Mouse (Mus musculus) brain, embryonic 14.5 days (tissue): ENCODE measurements around the gene Tex9. TPM values are rescaled to one million over a fixed set of nuclear protein-coding genes. Genes with fewer than 3 reads are reported as not detected.
A peak's percentile ranks its signal among the peaks of the same experiment; 100 is the strongest.
"Not testable (repeated sequence)": the region's sequence is repeated elsewhere in the genome, so short reads cannot be mapped to it uniquely, and the experiment has no call there.

Source experiments
- DNase-seq: peaks from one replicate; pipeline ENCODE4 v3.0.0-alpha.2; 2011; ENCODE audit warnings: low read depth
- CTCF ChIP-seq: fragments of 200-500 bp; IDR thresholded peaks from 2 replicates; pipeline ENCODE4 v1.5.1; 2012; ENCODE audit warnings: inconsistent platforms, mild to moderate bottlenecking, moderate library complexity, borderline replicate concordance; ENCODE audit not compliant: insufficient read depth, insufficient read length; ENCODE audit errors: extremely low read depth
- POLR2A ChIP-seq: fragments of 200-500 bp; IDR thresholded peaks from 2 replicates; pipeline ENCODE4 v1.6.1; 2012; ENCODE audit warnings: mild to moderate bottlenecking, inconsistent platforms, borderline replicate concordance; ENCODE audit not compliant: poor library complexity, insufficient read depth, insufficient read length, severe bottlenecking; ENCODE audit errors: extremely low read depth
- polyA plus RNA-seq: library from polyadenylated mRNA; depleted of rRNA; stranded (reverse); fragments of >200 nt; gene quantifications from 2 replicates; pipeline ENCODE4 v1.2.3, GENCODE M21; 2012

The Tex9 gene
- polyA plus RNA-seq, 1 experiment = 33.1 TPM

DNA sequence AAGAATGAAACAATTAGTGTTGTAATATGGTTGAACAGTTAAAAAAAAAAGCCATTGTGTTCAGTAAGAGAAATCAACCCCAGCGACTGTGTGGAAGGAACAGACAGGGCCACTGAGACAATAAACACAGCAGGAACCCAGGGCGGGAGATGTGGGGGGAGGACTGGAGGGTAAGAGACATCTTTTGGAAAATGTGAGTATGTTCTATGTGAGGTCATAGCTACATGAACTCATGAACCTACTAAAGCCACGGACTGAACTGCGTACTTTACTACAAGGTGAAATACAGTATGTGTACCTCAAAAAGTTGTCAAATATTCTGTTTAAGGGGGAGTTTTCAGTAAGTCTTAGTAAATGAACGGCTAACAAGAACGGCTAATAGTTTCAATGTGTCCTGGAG is 14.7 kb downstream of the Tex9 start:
- no peak for DNase-seq
- TF ChIP-seq POLR2A = no peak
- TF ChIP-seq CTCF = no peak

DNA sequence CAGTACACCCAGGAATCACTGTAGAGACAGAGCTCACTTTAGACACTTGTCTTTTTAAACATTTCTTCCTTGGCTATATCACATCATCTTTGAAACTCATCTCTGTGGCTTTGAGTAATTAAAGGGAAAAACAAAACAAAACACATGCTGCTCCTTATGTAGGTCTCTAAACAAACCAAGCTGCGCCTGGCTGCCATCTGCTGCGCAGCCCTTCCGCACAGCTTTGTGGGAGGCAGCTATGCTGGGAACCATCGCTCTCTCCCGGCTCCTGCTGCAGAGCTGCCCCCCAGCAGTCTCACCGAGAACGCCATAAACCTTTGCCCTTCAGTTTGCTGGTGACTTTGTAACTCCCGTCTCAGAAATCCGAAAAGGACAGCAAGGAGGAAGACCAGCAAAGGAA is 16.5 kb downstream of the Tex9 start:
- DNase-seq = peak; percentile 42
- TF ChIP-seq POLR2A (no peak), CTCF (no peak)

DNA sequence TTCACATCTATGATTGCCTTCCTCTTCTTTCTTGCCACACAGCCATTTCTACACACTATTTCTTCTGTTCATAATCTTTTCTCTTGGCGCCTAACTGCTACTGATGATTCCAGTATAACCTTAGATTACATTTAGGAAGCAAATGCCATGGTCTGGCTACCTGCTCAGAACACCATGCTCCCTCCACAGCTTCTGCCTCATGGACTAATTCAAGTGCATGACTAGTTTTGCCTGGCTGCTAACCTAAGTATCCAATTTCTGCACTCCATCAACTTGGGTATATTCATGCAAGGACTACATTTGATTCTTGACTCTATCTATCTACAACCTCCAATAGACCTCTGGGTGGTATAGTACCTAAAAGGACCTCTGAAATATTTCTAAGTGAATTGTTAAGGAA is 22.2 kb downstream of the Tex9 start:
- no peak for DNase-seq
- TF ChIP-seq POLR2A = no peak
- TF ChIP-seq CTCF = no peak

DNA sequence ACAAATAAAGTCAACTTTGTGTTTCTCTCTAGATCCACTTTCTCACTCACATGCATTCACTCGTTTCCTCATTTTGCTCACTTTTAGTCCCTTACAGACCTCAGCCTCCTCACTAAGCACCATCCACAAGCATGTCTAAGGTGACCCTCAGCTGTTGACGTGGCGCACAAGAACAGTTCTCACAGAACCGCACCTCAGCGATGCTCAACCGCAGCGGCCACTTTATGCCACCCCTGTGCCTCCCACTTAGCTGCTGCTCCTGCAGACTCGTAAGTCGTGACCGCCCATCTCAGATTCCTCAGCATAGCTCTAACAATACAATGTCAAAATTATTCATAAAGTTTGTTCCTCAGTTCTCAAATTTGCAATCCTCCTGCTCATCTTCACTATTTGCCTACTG is 23.4 kb downstream of the Tex9 start:
- no peak for DNase-seq
- TF ChIP-seq POLR2A = no peak

DNA sequence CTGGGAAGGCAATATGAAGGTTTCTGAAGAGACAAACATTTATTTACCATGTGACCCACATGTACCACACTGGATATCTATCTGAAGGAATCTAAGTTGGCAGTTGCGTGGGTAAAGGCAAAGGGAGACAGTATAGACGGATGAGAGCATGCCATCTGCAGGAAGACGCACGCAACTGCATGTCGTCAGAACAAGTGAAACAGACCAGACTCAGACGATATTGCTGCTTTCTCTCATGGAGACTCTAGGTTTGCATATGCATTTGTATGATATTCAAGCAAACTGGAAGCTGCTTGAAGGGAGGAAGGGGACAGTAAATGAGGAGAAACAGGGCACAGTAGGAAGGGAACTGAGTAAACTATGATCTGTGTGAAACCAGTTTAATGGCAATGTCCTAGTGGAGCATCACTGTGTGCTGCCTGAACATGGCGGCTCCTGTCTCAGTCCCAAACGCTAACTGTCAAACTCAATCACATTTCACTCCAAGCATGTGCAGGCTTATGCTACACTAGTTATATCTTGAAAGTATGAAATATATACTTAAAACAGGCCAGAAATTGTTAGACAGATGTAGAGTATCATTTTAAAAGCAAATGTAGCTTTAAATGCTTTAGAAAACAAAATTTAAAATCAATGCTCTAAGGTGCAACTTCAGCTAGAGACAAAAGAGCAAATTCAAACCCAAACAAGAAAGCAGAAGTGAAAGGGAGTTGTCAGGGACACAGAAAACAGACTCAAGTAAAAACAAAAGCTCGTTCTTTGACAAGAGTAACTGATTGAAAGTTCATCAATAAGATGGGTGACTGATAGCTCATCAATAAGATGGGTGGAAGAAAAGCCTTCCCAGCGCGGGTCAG is 24.2 kb downstream of the Tex9 start:
- DNase-seq = peak; percentile 41
- TF ChIP-seq CTCF = peak; percentile 72
- no peak for TF ChIP-seq POLR2A

DNA sequence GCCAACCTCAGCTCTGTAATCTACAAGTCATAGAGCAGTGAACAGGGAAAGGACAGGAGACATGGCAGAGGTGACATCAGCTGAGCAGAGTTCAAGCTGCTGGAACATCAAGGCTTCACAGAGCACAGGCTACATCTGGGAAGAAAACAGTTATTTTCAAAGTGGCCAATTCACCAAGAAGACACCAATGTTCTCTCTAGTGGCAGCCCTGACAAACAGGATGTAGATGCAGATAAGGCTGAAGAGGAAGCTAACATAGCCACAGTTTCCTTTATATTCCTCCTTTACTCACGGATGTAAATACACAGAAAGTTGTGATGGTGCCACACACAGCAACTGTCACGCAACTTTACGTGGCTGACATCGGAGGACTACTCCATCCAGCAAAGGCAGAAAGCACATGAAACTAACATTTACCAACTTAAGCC is 26.2 kb downstream of the Tex9 start:
- TF ChIP-seq CTCF (no peak), POLR2A (no peak)
- no peak for DNase-seq

DNA sequence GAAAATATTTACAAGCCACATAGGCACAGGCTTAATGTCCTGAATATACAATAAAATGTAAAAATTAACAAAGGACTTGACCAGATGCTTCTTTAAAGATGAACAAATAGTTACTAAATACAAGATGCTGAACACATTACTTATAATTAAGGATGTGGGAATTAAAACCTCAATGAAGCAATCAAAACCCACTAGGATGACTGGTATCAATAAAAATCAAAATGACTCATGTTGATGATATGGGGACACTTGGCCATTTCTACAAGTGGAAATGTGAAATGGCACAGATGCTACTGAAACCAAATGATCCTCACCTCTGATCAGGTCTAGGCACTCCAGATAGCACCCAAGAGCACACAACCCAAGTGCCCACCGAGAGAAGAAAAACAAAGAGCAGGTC is 27.2 kb downstream of the Tex9 start:
- TF ChIP-seq POLR2A (no peak), CTCF (no peak)
- no peak for DNase-seq

DNA sequence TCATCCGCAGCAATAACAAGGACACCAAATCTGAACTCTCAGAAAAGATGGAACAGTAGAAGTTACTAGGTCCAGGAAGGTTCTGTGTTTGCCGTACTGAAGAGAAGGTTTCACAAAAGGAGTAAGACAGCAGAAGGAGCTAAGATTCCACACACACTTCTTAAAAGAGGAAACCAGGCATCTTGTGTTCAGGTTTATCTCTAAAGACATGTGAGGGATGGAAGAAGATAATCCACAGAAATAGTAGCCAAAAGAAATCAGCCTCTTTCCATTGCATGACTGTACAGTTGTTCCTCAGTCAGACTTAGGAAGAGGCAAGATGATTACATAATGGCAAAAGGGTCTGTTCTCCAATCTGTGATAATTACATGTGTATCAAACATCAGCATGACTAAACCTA is 29.6 kb downstream of the Tex9 start:
- TF ChIP-seq CTCF (no peak), POLR2A (no peak)
- no peak for DNase-seq

DNA sequence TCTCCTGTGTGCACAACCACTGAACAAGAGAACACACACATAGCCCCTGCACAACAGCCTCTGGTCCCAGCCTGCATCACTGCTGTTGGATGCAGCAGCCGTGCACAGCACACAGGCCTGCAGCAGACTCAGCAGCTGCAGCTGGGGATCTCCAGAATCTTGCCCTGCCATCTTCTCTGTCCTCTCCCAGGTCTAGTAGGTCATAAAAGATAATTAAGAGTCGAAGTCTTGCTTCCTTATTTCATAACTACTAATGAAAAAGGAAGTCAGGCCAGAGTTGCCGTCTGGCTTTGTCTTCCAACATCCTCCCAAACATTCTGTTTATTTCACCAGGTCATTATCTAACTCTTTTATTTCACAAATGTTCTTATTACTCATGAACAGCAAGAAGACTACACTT is 31.2 kb downstream of the Tex9 start:
- TF ChIP-seq CTCF (no peak), POLR2A (no peak)
- no peak for DNase-seq

DNA sequence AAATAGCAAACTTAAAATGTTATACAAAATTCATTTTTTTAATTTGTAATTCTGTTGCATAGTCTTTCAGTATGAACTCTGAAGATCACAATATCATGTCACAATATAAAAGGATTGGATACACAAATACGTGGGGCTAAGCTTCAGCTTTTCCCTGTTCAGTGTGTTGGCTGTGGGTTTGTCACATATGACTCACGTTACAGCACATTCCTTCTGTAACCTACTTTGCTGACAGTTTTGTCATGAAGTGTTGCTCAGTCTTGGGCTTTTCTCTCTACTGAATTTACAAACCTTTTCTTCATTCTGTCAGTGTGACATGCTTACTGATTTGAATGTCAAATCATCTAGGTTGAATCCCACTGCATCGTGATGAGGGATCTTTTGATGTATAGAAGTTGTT is 32.3 kb downstream of the Tex9 start:
- DNase-seq = no peak
- no peak for TF ChIP-seq POLR2A
- TF ChIP-seq CTCF = no peak

DNA sequence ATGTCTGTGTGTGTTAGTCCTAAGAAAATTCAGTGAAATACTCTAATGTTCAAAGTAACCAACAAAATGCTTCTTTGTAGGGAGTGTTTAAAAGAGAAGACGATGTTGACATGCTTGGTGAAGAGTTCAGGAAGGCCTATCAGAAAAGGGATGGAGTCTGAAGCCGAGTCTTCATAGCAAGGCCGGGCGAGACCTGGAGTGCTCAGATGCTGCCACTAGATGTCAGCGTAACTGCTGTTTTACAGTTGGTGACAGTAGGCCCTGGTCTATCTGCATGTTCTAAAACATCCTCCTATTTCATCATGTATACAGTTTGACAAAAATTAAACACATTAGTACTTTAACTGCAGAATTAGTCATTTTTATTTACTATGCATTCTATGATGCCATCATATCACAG is 33.8 kb downstream of the Tex9 start:
- DNase-seq = peak; percentile 84
- TF ChIP-seq CTCF = peak; percentile 89
- no peak for TF ChIP-seq POLR2A

DNA sequence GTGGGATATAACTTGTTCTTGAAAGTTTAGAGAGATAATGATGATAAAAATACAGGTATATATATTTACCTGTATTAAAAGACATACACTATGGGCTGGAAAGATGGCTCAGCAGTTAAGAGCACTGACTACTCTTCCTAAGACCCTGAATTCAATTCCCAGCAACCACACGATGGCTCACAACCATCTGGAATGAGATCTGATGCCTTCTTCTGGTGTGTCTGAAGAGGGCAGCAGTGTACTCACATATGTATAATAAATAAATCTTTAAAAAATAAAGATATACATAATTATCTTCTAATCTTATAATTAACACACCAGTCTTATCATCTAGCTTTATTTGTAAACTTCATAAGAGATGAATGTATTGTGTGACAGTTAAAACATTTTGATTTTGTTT is 35.6 kb downstream of the Tex9 start:
- peak; percentile 18 for DNase-seq
- TF ChIP-seq POLR2A (no peak), CTCF (peak; percentile 2; the same call in 1 of the 2 replicates)

DNA sequence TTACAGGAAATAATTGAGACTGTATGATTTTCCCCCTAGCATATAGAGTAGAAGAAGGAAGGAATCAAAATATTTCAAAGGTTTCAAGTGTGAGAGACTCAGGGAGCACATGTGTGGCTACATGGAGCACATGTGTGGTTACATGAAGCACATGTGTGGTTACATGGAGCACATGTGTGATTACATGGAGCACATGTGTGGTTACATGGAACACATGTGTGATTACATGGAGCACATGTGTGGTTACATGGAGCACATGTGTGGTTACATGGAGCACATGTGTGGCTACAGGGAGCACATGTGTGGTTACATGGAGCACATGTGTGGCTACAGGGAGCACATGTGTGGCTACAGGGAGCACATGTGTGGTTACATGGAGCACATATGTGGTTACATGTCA is 37.7 kb downstream of the Tex9 start:
- not testable (repeated sequence) for DNase-seq

DNA sequence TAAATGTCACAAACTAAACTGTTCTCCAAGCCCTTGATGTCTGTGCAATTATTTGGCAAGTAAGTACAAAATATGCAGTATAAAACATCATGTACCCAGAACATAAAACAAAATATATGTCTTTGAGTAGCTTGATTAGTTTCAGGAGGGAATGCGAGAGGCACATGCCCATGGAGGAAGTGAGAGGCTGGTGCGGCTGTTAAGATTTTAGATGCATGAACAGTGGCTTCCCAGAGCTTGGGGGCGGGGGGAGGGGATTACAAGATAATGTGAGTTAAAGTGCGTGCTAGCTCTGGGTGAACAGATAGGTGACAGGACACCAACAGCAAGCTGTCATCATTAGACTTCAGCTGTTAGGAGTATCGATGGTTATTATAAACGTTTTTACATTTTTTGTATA is 40.9 kb downstream of the Tex9 start:
- TF ChIP-seq POLR2A (no peak), CTCF (no peak)
- no peak for DNase-seq
